Mouse (Mus musculus) myocyte (in vitro differentiated cells): ENCODE measurements around the gene Dhrs2.

Experiments used
- CEBPB ChIP-seq: IDR thresholded peaks from 2 replicates; pipeline ENCODE4 v1.6.1; 2011; ENCODE audit warnings: mild to moderate bottlenecking, moderate library complexity; ENCODE audit not compliant: poor library complexity, insufficient read depth, severe bottlenecking
- E2F4 ChIP-seq: IDR thresholded peaks from one replicate; pipeline ENCODE4 v1.6.1; 2011; ENCODE audit warnings: mild to moderate bottlenecking, control low read depth, moderate library complexity; ENCODE audit not compliant: insufficient read depth
- MAX ChIP-seq: IDR thresholded peaks from one replicate; pipeline ENCODE4 v1.6.1; 2011; ENCODE audit warnings: low read depth, mild to moderate bottlenecking, control low read depth
- MYOD1 ChIP-seq, 3 experiments: IDR thresholded peaks; one replicate each; pipeline ENCODE4 v1.6.1; 2011; ENCODE audit warnings: control low read depth in 2 of 3, low read depth in 2 of 3, mild to moderate bottlenecking in 2 of 3, moderate library complexity in 1 of 3; ENCODE audit not compliant: insufficient read length in 2 of 3, control insufficient read depth in 1 of 3
- POLR2A ChIP-seq: IDR thresholded peaks from one replicate; pipeline ENCODE4 v1.6.1; 2011; ENCODE audit warnings: low read depth, mild to moderate bottlenecking, control low read depth, moderate library complexity; ENCODE audit not compliant: insufficient read length
- POLR2AphosphoS2 ChIP-seq: IDR thresholded peaks from one replicate; pipeline ENCODE4 v1.6.1; 2011; ENCODE audit warnings: low read depth, control low read depth; ENCODE audit not compliant: insufficient read length
- REST ChIP-seq: IDR thresholded peaks from one replicate; pipeline ENCODE4 v1.6.1; 2011; ENCODE audit warnings: mild to moderate bottlenecking, control low read depth, moderate library complexity; ENCODE audit not compliant: insufficient read depth, insufficient read length
- TCF12 ChIP-seq: IDR thresholded peaks from one replicate; pipeline ENCODE4 v1.6.1; 2011; ENCODE audit warnings: mild to moderate bottlenecking, control low read depth; ENCODE audit not compliant: poor library complexity, insufficient read depth, severe bottlenecking
- TCF3 ChIP-seq: IDR thresholded peaks from one replicate; pipeline ENCODE4 v1.6.1; 2011; ENCODE audit warnings: low read depth, control low read depth; ENCODE audit not compliant: insufficient read length
- USF1 ChIP-seq: IDR thresholded peaks from one replicate; pipeline ENCODE4 v1.6.1; 2011; ENCODE audit warnings: low read depth, mild to moderate bottlenecking, control low read depth, moderate library complexity

DNA sequence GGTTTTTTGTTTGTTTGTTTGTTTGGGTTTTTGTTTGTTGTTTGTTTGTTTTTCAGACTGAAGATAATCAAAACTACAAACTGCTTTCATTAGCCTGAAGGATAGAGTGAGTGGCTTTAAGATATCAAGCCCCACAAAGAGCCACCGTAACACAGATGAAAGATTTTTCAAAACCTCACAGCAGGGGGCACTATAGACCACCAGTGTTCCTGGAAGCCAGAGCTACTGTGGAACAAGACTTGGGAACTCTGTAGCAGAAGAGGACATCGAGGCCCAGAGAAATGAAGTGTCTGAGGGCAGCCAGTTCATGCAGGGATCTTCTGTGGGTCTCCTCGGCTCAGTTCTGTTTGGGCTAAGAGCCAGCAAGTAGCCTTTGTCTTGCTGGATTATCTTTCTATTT is 49.4 kb downstream of the Dhrs2 start:
- TF ChIP-seq REST (no peak), POLR2A (no peak), CEBPB (no peak), MAX (no peak), TCF12 (no peak), USF1 (no peak), POLR2AphosphoS2 (no peak), E2F4 (no peak), MYOD1 (IDR thresholded peaks at IDR 0.05; ENCODE audit: control insufficient read depth in 1 of 3, insufficient read length in 2 of 3, low read depth in 2 of 3) (no peak), TCF3 (no peak)
